Mouse (Mus musculus) testis, adult 2 months (tissue): ENCODE data around the gene Synm.

Source experiments
- CTCF ChIP-seq: fragments of 200-500 bp; IDR thresholded peaks from 2 replicates; pipeline ENCODE4 v1.5.1; 2012; ENCODE audit warnings: low read depth, mild to moderate bottlenecking, inconsistent platforms, low read length, moderate library complexity; ENCODE audit not compliant: control insufficient read depth, insufficient read depth, insufficient replicate concordance
- POLR2A ChIP-seq: fragments of 200-500 bp; IDR thresholded peaks from 2 replicates; pipeline ENCODE4 v1.6.1; 2012; ENCODE audit warnings: low read depth, mild to moderate bottlenecking, inconsistent platforms, low read length, moderate library complexity; ENCODE audit not compliant: control insufficient read depth

DNA sequence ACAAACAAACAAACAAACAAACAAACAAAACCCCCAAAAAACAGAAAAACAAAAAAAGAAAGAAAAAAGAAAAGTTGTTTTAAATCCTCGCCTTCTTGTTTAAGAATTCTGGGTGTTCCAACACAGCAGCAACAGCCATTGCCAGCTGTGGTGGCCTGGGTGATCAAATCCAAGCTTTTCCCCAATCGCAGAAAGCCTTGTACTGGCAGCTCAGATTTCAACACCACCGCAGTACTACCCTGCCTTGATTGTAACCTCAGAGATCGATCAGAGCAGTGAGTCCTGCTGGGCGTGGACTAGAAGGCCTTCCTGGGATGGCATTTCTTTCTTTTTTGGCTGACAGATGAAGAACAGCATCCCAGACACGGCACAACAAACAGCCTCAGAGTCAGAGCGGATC, 63.6 kb downstream of the Synm start:
- TF ChIP-seq CTCF (no peak), POLR2A (no peak)
